Mouse (Mus musculus) limb, embryonic 14.5 days (tissue): Measurements from ENCODE around the gene C1qtnf9. TPM values are rescaled to one million over a fixed set of nuclear protein-coding genes. Genes with fewer than 3 reads are reported as not detected.

Experiments used
- ATAC-seq: fragments of 200-750 bp; cut with Nextera tagmentation; 2 replicates; pipeline ENCODE4 v1.8.0; 2017; ENCODE audit warnings: low read depth, moderate number of reproducible peaks, moderate TSS enrichment; ENCODE audit not compliant: low FRiP score
- DNase-seq: peaks from one replicate; pipeline ENCODE4 v3.0.0-alpha.2; 2015; ENCODE audit warnings: low spot score
- H3K27ac ChIP-seq: fragments of 300-500 bp; sonication (generic); replicated peaks from 2 replicates; pipeline ENCODE4 v1.5.1; 2014; ENCODE audit warnings: low read depth, mild to moderate bottlenecking, low read length, moderate library complexity, mixed read lengths
- H3K27me3 ChIP-seq: fragments of 300-500 bp; sonication (generic); 2 replicates; pipeline ENCODE4 v1.6.1; 2014; ENCODE audit warnings: low read length, mixed read lengths; ENCODE audit not compliant: control insufficient read depth, insufficient read depth
- H3K36me3 ChIP-seq: fragments of 300-500 bp; sonication (generic); 2 replicates; pipeline ENCODE4 v1.6.1; 2014; ENCODE audit warnings: mild to moderate bottlenecking, low read length, moderate library complexity, mixed read lengths; ENCODE audit not compliant: control insufficient read depth, insufficient read depth
- H3K4me1 ChIP-seq: fragments of 300-500 bp; sonication (generic); 2 replicates; pipeline ENCODE4 v1.6.1; 2014; ENCODE audit warnings: antibody characterized with exemption, low read length, mixed read lengths; ENCODE audit not compliant: control insufficient read depth, insufficient read depth
- H3K4me2 ChIP-seq: fragments of 300-500 bp; sonication (generic); replicated peaks from 2 replicates; pipeline ENCODE4 v1.6.1; 2014; ENCODE audit warnings: low read depth, mild to moderate bottlenecking, low read length, moderate library complexity; ENCODE audit not compliant: severe bottlenecking
- H3K4me3 ChIP-seq: fragments of 300-500 bp; sonication (generic); replicated peaks from 2 replicates; pipeline ENCODE4 v1.5.1; 2014; ENCODE audit warnings: low read length
- H3K9ac ChIP-seq: fragments of 300-500 bp; sonication (generic); 2 replicates; pipeline ENCODE4 v1.6.1; 2014; ENCODE audit warnings: mild to moderate bottlenecking, low read depth, low read length, moderate library complexity; ENCODE audit not compliant: severe bottlenecking
- H3K9me3 ChIP-seq: fragments of 300-500 bp; sonication (generic); 2 replicates; pipeline ENCODE4 v1.6.1; 2016; ENCODE audit warnings: low read length; ENCODE audit not compliant: control insufficient read depth
- POLR2A ChIP-seq: fragments of 200-500 bp; IDR thresholded peaks from 2 replicates; pipeline ENCODE4 v1.8.0; 2012; ENCODE audit warnings: inconsistent platforms, mild to moderate bottlenecking, moderate library complexity, borderline replicate concordance; ENCODE audit not compliant: insufficient read depth, insufficient read length; ENCODE audit errors: extremely low read depth
- WGBS: fragments of 180-500 bp; shearing (Covaris S2); extraction: QIAGEN DNeasy Blood & Tissue Kit; methylation state at CpG from one replicate; pipeline ENCODE4 v1.1.7; 2014; 5-methylcytosine and 5-hydroxymethylcytosine counted together
- polyA plus RNA-seq, 2 experiments: library from polyadenylated mRNA; depleted of rRNA in 1 of 2; stranded (reverse) in 1 of 2; unstranded in 1 of 2; fragments of >200 nt; fragmentation: Nextera tagmentation in 1 of 2; extraction: Ambion mirVana in 1 of 2; gene quantifications; 2 replicates each; pipeline versions ENCODE4 v1.2.1 to v1.2.3; 2012 to 2014

The C1qtnf9 gene
- polyA plus RNA-seq, 2 experiments, result 0.78 to 2.1 TPM

DNA sequence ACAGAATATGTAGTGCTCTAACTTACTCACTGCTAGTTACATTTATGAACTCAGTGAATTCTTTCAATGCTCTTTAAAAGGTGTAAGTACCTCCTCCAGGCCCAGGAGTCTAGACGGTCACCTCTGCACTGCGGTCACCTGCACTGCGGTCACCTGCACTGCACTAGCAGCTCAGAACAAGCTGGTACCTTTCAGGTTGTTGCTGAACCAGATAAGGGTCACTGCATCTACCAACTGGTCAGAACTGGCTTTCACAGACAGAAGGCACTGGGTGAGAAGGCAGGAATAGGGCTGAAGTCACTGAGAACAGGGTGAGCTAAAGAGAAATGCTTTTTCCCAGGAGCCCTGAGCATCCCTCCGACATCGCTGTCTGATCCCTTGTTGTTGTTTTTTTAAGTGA is 13.3 kb upstream of the C1qtnf9 start:
- WGBS, result 93% methylated on average over 5 of the region's 5 CpGs
- ATAC-seq (no peak), DNase-seq (no peak)
- H3K36me3 ChIP-seq, result peaks cover 5% of the 10 kb centered on the region; the same call in 1 of the 2 replicates
- TF ChIP-seq POLR2A, result no peak
- no peaks in the 10 kb centered on the region for H3K4me1 ChIP-seq
- no peak overlapping the region for H3K9ac ChIP-seq
- no peaks in the 10 kb centered on the region for H3K27me3 ChIP-seq
- H3K9me3 ChIP-seq, result no peaks in the 10 kb centered on the region
- H3K4me3 ChIP-seq, result no peak overlapping the region
- no peak overlapping the region for H3K27ac ChIP-seq
- H3K4me2 ChIP-seq, result no peak overlapping the region

DNA sequence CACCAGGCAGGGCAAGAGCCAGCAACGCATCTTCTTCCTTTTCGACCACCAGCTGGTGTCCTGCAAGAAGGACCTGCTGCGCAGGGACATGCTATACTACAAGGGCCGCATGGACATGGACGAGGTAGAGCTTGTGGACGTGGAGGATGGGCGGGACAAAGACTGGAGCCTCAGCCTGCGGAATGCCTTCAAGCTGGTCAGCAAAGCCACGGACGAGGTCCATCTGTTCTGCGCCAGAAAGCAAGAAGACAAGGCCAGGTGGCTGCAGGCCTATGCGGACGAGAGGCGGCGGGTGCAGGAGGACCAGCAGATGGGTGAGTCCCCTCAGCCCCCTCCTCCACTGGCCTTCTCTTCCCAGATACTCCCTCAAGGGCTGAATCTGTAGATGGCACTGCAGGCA is 11.7 kb upstream of the C1qtnf9 start:
- Histone ChIP-seq H3K9me3 (no peaks in the 10 kb centered on the region), H3K27me3 (no peaks in the 10 kb centered on the region), H3K4me3 (no peak overlapping the region), H3K9ac (no peak overlapping the region), H3K4me2 (no peak overlapping the region), H3K36me3 (peaks cover 5% of the 10 kb centered on the region; the same call in 1 of the 2 replicates), H3K27ac (no peak overlapping the region), H3K4me1 (no peaks in the 10 kb centered on the region)
- ATAC-seq, result no peak
- no peak for DNase-seq
- no peak for TF ChIP-seq POLR2A
- WGBS, result 93% methylated on average over 15 of the region's 15 CpGs

DNA sequence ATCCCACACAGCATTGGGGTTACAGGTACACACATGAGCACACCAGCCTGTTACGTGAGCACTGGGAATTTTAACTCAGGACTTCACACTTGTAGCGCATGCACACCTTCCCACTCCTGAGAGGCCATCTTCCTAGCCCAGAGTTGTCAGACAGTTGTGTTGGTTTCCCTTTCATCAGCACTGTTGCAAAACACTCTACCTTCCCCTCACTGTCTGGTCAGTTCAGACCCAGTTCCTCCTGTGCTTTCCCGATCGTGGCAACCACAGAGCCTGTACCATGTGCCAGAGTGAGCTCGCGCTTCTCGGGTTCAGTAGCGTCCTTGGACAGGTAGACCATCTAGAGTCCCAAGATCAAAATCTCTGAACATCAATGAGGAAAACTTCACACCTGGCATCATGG is 10.7 kb upstream of the C1qtnf9 start:
- H3K27me3 ChIP-seq, result no peaks in the 10 kb centered on the region
- no peak overlapping the region for H3K4me3 ChIP-seq
- no peak overlapping the region for H3K4me2 ChIP-seq
- no peak overlapping the region for H3K9ac ChIP-seq
- peaks cover 5% of the 10 kb centered on the region; the same call in 1 of the 2 replicates for H3K36me3 ChIP-seq
- 94% methylated on average over 8 of the region's 8 CpGs for WGBS
- no peaks in the 10 kb centered on the region for H3K4me1 ChIP-seq
- no peak overlapping the region for H3K27ac ChIP-seq
- no peaks in the 10 kb centered on the region for H3K9me3 ChIP-seq
- ATAC-seq (no peak), DNase-seq (no peak)
- no peak for TF ChIP-seq POLR2A

DNA sequence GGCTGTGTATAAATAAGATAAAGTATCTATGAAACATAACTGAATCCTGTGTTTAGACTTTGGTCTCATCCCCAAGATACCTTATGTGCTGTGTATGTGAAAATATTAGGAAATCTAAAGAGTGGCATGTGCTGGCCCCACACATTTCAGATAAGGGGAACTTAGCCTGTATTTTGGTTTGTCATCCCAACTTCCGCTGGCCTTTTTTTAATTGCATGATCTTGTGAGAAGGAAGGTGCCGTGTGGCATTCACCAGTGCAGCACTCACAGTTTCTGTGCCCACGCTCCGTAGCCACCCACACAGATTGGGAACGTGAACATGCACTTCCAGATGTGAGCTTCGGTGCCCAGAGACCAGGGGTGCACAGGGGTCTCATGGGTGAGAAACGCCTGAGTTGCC is 10.2 kb upstream of the C1qtnf9 start:
- H3K27me3 ChIP-seq, result no peaks in the 10 kb centered on the region
- H3K27ac ChIP-seq, result no peak overlapping the region
- WGBS, result 87% methylated on average over 7 of the region's 7 CpGs
- no peak overlapping the region for H3K4me2 ChIP-seq
- ATAC-seq (no peak), DNase-seq (no peak)
- H3K9ac ChIP-seq, result no peak overlapping the region
- no peak for TF ChIP-seq POLR2A
- no peaks in the 10 kb centered on the region for H3K4me1 ChIP-seq
- H3K4me3 ChIP-seq, result no peak overlapping the region
- no peaks in the 10 kb centered on the region for H3K9me3 ChIP-seq
- H3K36me3 ChIP-seq, result peaks cover 5% of the 10 kb centered on the region; the same call in 1 of the 2 replicates

DNA sequence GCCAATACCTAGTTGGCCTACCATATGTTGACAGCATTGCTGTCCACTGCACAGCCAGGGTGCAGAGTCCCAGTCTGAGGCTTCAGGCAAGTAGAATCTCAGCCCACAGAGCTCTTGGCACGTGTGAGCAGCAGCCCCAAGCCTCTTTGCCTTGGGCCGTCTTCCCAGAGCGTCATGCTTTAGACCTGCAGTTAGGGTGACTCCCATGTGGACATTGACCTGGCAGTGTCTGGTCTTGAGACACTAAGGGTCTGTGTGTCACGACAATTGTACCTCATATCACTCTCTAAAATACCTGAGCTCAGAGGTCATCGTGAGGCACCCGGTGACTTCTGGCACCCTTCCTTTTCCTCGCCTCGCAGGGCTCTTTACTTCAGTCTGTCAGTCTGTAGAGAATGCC is 8.8 kb upstream of the C1qtnf9 start:
- Histone ChIP-seq H3K27me3 (no peaks in the 10 kb centered on the region), H3K36me3 (peaks cover 5% of the 10 kb centered on the region; the same call in 1 of the 2 replicates), H3K27ac (no peak overlapping the region), H3K9ac (no peak overlapping the region), H3K4me3 (no peak overlapping the region), H3K4me2 (no peak overlapping the region), H3K4me1 (no peaks in the 10 kb centered on the region), H3K9me3 (no peaks in the 10 kb centered on the region)
- ATAC-seq (no peak), DNase-seq (no peak)
- TF ChIP-seq POLR2A, result no peak
- 86% methylated on average over 8 of the region's 8 CpGs for WGBS

DNA sequence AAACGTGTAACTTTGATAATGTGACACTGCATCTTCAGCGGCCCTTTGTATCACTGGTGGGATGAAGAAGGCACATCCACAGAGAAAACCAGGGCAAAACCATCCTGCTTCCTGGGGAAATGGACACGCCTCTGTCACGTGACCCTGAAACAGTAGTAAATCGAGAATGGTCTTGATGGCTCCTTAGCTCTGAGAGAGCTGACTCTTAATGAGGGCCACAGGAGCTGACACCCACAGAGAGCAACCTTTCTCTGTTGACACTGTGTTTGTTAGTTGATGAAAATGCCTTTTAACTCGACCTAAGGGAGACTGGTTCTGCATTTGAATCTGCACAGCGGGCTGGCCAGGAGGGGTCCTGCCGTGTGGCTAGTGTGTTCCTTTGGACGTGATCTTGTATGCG is 6.1 kb upstream of the C1qtnf9 start:
- H3K36me3 ChIP-seq, result no peaks in the 10 kb centered on the region; the same call in 1 of the 2 replicates
- H3K4me3 ChIP-seq, result no peak overlapping the region
- ATAC-seq (no peak), DNase-seq (no peak)
- no peak overlapping the region for H3K27ac ChIP-seq
- no peak overlapping the region for H3K9ac ChIP-seq
- H3K4me1 ChIP-seq, result no peaks in the 10 kb centered on the region
- no peak for TF ChIP-seq POLR2A
- H3K27me3 ChIP-seq, result no peaks in the 10 kb centered on the region
- no peaks in the 10 kb centered on the region for H3K9me3 ChIP-seq
- no peak overlapping the region for H3K4me2 ChIP-seq
- WGBS, result 80% methylated on average over 10 of the region's 10 CpGs
